Mouse (Mus musculus) layer of hippocampus, adult 18-20 months (tissue): ENCODE measurements at regions not wholly inside any gene's neighbourhood (a gene's known extent, or its start where the extent isn't known, plus 50 kb on each side); places are given as distances from the start of the nearest gene placed in this dataset.

Experiments used
- DNase-seq, 2 experiments: peaks; one replicate each; pipeline ENCODE4 v3.0.0; 2022; ENCODE audit warnings: low spot score in 2 of 2

- no peak for DNase-seq
These were observed 66.8 kb upstream of the Zbtb20 start for GRCm38 (mm10) chr16:42808864-42809263.

- no peak for DNase-seq
These were observed 68.1 kb upstream of the Zbtb20 start for GRCm38 (mm10) chr16:42807536-42807935.

DNA sequence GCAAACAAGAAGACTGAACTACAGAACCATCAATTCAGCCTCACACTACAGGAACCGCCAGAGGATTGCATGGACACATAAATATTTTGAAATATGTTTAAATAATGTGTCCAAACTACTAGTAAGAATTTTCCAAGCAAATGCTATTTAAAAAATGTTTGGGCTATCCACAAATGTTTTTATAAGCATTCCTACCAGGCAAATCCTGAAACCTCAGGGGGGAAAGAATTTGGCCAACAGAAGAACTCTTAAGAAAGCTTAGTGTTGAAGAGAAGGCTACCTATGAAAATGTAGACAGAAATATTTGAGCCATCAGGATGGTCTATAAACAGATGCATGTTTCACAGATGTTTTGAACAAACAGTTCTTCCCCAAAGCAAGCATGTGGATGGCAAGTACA is 72.1 kb upstream of the Zbtb20 start:
- DNase-seq: no peak

DNA sequence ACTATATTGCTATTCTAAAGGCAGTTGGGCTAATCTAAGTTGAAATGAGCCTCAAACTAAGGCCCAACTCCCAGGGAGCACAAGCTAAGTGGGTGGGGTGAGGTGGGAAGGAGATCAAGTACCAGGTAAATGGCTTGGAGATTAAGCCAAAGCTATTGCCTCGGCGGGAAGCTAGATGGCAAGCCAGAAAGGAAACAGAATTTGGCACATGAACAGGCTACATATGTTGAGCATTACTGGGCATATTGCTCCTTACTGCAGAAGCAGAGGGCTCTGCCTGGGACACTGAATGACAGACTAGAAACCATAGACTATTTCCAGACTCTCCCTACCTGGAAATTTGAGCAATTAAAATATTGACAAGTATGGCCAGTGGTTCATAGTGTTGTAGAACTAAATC is 83.1 kb upstream of the Zbtb20 start:
- peak in 1 of 2 experiments; percentile 26 for DNase-seq

GRCm38 (mm10) chr16:42784712-42785111 is 91.0 kb upstream of the Zbtb20 start:
- DNase-seq: no peak

DNA sequence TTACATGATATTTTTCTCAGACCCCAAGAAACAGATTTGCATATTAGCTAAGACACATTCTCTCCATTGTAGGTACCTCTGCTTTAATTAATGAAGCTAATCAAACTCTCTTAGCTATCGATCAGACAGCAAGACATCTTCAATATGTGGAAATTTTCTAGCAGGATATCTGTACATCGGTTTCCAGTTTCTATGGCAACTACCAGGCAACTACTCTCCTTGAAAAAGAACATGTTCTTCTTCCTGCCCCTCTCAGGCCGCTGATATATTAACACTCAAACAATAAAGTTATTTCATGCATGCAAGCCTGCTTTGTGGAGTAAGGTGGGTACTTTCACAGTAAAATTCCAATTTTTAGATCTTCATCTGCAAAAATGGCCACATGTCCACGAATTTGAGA is 91.7 kb upstream of the Zbtb20 start:
- DNase-seq: no peak

DNA sequence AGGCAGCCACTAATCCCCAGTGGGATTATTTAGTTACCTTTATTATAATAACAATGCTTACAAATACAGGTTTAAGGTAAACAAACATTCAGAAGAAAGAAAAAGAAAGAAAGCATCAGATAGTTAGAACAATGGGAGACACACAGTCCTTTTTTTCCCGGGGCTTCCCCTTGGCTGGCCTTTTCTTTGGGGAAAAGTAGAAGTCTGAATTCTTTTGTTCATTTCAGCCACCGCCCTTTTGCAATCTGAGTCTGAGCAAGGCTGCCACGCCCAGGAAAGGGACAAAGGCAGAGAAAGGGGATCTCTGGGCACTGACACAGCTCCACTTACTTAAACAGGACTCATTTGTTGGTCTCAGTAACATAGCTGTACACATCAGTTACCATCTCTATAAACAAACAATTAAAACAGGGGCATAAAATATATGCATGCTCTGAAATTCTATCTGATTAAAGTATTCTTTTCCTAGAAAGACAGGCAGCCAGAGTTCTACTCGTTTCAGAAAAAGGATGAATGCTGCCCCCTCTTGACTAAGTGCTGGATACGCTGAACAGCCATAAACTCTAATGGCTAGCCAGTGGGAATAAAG is 93.5 kb upstream of the Zbtb20 start:
- peak; percentile 32 to 74 for DNase-seq

DNA sequence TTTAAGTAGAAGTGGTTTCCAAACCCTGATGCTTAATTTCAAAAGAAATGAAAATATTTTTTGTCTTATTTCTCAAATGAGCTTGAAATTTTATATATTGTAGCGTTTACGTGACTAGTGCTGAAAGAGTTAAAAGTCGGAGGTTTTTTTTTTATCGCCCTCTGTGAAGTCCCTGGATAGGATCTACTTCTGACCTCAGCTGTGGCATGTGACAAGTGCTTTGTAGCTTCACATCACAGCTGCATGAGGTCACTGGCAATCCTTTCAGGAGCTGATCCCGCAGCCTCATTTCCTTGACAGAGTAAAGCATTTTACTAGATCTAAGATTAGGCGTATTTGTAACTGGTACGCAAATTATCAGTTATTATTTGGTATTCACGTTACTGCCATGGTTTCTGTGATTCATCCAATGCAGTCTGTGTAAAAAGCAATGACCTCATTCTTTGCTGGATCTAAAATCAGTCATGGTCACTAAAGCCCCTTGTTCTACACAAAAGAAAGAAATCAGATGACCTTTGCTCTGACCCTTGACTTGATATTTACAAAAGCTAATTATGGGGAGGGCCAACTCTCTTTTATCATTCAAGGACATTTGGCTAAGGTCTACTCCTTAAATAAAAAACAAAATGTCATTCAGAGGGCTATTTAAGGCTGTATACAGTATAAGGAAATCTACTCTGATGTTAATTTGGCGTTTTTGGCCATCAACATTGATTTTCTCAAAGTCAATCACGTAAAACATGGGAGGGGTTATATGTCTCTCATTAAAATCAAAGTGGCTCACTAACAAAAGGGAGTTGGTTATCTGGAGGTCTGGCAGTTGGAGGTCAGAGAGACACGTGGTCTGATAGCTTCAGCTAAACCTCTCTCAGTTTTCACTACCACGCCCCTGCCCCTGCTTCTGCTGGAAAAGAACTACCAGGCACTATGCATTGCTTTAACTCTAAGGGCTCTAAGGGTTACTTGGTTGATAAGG is 94.3 kb upstream of the Zbtb20 start:
- DNase-seq: no peak

GRCm38 (mm10) chr16:42779957-42780356 is 95.7 kb upstream of the Zbtb20 start:
- DNase-seq: no peak

DNA sequence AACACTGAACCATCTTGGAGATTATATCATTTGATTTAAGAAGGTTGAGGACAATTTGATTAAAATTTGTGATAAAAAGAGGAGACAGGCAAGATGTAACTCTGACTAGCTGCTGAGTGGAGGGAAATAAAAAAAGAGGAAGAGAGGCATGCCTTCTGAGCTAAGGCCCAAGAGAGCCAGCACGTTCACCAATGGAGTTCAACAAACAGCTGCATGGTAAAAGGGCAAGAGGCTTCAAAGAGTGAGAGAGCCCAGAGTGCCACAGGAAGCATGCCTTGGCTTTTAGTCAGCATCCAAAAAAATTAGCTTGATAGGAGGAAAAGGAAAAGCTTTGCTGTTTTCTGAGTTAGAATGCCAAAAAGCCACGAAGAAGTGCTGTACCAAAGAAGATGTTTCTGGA is 103.0 kb upstream of the Zbtb20 start:
- DNase-seq: no peak

- DNase-seq: no peak
These were observed 105.5 kb upstream of the Zbtb20 start for GRCm38 (mm10) chr16:42770199-42770598.

DNA sequence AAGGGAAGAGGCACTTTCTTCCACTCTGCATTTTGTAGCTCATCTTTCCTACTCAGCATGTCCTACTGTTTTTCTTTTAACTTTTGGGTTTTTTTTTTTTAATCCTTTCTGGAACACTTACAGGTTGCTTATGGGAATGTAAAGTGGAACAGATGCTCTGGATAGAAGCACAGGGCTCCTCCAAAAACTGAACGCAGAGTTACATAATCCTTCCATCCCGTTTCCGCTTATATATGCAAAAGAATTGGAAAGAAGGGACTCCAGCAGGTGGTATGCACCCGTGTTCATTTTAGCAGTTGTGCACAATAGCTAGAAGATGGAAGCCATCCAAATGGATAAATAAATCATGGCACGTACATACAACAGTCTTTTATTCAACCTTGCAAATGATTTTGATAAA is 127.0 kb upstream of the Zbtb20 start:
- peak in 1 of 2 experiments; percentile 44 for DNase-seq

DNA sequence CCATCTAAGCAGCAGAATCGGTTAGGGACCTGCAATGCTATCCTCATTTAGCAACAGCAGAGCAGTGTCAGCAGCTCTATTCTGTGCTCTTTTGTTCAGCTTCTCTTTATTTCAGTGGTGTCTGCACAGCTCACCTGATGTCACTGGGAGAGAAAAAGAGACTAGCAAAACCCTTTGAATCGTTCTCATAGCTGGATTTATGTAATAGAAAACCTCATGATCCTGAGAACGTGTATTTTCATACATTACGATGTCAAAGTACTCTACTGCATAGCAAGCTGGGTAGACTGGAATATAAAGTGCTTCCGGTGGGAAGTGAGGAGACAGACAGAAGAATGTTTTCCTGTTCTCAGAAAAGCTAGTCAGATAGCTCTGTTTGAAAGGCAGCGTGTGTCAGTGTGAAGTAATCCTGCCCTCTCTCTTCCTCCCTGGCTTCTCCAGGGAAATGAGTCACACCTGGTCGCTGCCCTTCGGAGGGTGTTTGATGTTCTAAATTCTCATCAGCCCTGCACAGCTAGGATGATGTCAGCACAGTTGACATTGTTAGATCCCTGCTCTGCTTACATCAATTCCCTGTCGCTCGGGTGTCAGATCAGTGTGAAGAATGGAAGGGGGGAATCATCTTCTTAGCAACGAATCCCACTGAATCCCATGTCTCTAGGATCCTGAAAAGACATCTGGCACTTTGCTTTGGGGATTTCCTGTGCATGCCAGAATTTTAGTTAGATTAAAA is 129.6 kb upstream of the Zbtb20 start:
- DNase-seq: peak; percentile 22 to 34

DNA sequence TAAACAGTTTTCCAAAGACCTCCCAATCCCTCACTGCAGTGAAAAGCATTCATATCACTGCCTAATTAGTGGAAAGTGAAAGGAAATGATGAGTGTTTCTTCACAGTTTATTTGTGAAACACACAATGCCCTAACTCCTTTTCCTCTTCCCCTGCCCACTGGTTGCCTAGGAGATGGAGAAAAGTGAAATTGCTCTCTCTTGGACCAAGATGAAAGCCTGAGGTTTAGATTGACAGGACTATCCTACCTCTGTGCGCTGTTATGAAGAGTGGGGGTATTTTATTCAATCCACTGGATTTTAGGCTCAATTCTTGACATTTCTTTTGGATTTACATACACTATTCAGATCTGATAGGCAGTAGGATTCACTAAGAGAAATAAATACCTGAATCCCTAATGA is 132.1 kb upstream of the Zbtb20 start:
- no peak for DNase-seq

GRCm38 (mm10) chr16:42743120-42743519 is 132.6 kb upstream of the Zbtb20 start:
- DNase-seq: no peak

DNA sequence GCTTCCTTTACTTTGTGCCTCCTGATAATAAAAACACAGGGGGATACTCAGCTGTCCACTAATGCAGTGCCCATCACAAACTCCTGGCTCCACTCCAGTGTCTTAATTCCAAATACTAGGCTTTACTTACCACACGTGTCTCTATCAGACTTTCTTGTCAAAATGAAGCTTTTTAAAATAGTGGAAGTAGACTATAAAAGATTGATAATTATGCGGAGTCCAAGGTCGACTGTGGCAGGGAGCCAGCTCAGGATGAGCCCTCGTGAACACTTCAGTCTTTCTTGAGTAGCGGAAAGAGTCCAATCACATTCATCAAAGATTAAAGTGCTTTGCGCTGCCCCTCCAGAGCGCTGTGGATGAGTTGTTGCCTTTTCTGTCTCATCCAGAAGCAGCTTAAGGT is 147.9 kb upstream of the Zbtb20 start:
- DNase-seq: no peak

DNA sequence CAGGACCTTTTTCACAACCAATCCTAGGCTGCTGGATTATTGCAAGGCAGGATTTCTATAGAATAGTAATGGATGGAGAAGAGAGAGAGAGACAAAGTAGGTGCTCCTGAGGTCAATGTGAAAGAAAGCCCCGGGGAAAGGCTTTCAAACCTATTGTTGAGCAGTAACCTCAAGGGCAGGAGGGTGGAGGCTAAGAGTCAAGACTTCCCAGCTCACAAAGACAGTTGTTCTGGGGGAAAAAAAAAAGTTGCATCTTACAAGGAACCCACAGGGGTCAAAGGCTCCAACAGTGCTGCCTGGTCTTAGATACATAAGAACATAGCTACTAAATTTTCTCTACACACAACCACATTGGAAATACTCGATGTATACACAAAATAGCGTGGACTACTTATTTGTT is 155.8 kb upstream of the Zbtb20 start:
- DNase-seq: no peak

GRCm38 (mm10) chr16:42718452-42718851 is 157.2 kb upstream of the Zbtb20 start:
- peak in 1 of 2 experiments; percentile 13 for DNase-seq

DNA sequence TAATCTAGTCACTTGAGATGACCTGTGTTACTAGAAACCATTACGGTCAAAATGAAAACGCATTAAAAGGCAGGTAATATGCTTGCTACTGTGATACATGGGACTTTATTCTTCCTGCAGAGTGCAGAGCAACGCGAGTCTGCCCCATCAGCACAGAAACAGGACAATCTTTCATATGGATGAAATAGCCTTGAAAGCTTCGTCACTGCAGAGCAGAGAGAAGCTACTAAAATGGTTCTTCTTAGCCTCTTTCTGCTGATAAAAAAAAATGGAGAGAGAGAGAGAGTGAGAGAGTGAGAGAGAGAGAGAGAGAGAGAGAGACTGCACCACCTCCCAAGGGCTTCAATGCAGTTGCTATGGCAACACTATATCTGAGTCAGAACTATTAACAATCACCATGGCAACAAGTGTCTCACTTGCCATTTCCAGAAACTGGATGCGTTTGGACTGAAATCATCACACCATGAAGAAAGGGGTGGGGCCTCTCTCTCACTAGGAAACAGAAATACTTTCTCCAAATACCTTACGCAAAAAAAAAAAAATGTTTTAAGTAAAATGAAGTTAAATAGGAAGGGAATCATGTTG is 157.8 kb upstream of the Zbtb20 start:
- peak; percentile 59 to 81 for DNase-seq

DNA sequence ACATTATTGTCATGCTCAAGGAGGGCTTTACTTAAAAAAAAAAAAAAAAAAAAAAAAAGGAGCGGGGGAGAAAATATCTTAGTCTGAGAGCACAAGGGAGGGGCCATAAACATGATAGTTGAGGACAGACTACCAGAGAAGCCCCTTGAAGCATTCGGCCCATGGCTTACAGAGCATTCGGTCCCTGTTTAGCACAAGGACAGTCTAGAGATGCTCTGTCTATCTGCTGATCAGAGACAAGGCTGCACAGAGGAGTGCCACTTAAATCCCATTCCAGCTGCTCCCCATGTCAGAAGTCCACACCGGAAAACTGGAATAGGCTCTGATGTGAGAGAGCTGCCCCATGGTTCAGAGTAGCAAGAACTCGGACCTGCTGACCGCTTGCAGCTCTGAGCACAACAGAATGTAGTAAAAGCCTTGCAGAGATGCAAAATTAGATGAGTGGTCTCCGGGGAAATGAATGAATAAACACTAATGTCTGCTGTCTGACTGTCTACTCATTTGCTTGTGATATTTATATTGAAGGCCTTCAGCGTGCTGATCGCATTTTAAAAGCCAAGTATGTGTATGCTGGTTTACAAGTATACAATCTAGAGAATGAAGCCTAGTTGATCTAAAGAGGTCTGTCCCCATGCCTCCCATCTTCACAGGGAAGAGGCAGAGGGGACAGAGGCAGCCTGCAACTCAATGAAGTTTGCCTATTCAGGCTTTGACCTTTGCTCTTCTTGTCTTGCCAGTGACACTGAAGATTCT is 158.4 kb upstream of the Zbtb20 start:
- DNase-seq: no peak

- DNase-seq: no peak
These were observed 173.0 kb upstream of the Zbtb20 start for GRCm38 (mm10) chr16:42702676-42703075.
